Mouse (Mus musculus) activated CD4-positive, CD25-positive, alpha-beta regulatory T cell, adult 9 weeks (primary cell): ENCODE measurements around the gene Insrr. TPM values are rescaled to one million over a fixed set of nuclear protein-coding genes. Genes with fewer than 3 reads are reported as not detected.

Experiments used
- polyA plus RNA-seq: library from polyadenylated mRNA; unstranded; fragments of 100-300 nt; shearing (Covaris generic); gene quantifications from one replicate; pipeline ENCODE4 v1.2.1, GENCODE M21; 2017

The Insrr gene
- 0.71 TPM for polyA plus RNA-seq

DNA sequence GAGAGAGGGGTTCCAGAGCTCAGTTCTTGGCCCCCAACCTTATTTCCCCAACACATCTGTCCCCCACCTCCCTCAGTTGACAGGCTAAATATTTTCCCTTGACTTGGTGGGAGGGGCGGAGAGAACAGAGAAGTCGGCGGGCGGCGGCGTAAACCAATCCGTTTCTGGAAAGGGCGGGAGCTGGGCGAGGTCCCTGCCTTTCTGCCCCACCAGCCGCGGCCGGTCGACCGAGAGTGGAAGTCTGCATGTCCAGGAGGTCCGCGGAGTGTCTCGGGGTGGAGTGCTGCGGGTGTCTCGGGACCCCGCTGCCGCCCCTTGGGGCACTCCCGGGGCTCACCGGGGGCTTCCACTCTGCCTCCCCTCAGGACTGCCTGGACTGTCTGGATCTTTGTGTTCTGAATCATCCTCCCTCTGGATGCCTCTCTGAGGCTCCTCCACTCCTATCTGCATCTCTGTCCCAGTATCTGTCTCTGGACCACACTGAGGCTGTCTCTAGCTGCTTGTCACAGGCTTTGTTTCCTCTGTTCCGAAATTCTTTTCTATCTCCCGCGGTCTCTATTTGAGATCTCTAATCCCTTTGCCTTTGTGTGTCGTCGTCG, at the start of gene Insrr:
TSS of gene Insrr (plus strand) at position 216 of the 599 bp plus-strand sequence.

GRCm38 (mm10) chr3:87748431-87748830, 48.3 kb upstream of the Insrr start, which contains the start of gene Lrrc71:
Lrrc71 (minus strand) TSS chr3:87748625.

DNA sequence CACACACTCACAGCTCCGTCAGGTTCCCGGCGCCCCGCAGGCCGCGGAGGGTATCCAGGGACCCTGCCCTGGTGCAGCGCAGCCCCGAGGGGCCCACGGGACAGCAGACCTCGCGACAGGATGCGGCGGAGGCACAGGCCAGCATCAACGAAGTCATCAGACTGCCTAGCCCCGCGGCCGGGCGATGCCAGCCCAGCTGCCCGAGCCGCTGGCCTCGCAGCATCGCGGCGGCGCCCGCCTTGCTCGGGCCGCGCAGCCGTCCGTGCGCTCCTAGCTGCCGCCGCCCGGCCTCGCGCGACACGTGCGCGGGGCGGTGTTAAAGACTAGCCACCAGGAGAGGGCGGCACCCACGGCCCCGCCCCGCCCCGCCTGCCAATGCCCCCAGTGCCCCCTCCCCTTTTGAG, 1.8 kb upstream of the Insrr start, which contains the start of gene Ntrk1:
TSS of gene Ntrk1 (minus strand) at position 241 of the 404 bp plus-strand sequence.

DNA sequence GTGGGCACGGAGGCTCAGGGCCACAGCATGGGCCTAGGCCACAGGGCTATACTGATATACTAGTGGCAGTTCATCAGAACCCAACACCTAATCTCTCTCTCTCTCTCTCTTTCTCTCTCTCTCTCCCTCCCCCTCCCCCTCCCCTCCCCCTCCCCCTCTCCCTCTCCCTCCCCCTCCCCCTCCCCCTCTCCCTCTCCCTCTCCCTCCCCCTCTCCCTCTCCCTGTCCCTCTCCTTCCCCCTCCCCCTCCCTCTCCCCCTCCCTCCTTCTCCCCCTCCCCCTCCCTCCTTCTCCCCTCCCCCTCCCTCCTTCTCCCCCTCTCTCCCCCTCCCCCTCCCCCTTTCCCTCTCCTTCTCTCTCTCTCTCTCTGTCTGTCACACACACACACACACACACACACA, 27.5 kb downstream of the Insrr start, which contains the start of gene Pear1:
TSS of gene Pear1 (minus strand) at position 101 of the 400 bp plus-strand sequence.

DNA sequence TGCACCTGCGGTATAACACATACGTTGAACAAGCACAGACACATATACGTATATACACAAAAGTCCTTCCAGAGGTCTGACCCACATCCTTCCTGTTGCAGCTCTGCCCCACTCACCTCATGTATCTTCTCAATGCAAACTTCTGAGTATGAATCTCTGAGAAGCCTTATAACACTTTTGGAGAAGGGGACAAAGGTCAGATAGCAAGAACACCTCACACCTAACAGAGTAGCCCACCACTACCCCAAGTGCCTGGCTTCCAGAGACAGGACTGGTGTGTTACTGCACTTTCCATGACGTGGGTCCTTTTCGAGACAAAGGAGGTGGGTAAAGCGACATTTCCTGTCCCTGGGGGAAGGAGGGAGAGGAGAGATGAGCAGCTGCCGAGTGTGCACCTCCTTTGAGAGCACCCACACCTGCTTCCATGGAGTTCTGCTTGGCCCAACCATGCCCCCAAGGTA, 49.9 kb downstream of the Insrr start, which contains the start of gene Sh2d2a:
TSS of gene Sh2d2a (plus strand) at position 106 of the 461 bp plus-strand sequence.

Other genes starting within 250 kb of the Insrr start
- 9.1 TPM for gene Arhgef11, start 179.4 kb upstream of the Insrr start, polyA plus RNA-seq
- gene Lrrc71, start 48.3 kb upstream of the Insrr start, polyA plus RNA-seq = 0.62 TPM
- gene Ntrk1, start 1.8 kb upstream of the Insrr start, polyA plus RNA-seq = not detected
- gene Pear1, start 27.4 kb downstream of the Insrr start, polyA plus RNA-seq = 122 TPM
- gene Sh2d2a, start 49.8 kb downstream of the Insrr start, polyA plus RNA-seq = 329 TPM
- gene Prcc, start 88.7 kb downstream of the Insrr start, polyA plus RNA-seq = 12.1 TPM
- gene Hdgf, start 109.4 kb downstream of the Insrr start, polyA plus RNA-seq = 31.6 TPM
- 147 TPM for gene Mrpl24, start 122.6 kb downstream of the Insrr start, polyA plus RNA-seq
- 8.2 TPM for gene Isg20l2, start 133.4 kb downstream of the Insrr start, polyA plus RNA-seq
- gene Rrnad1, start 133.8 kb downstream of the Insrr start, polyA plus RNA-seq = 24.7 TPM
- not detected for gene Crabp2, start 151.7 kb downstream of the Insrr start, polyA plus RNA-seq
- not detected for gene Nes, start 174.1 kb downstream of the Insrr start, polyA plus RNA-seq
- gene Bcan, start 203.3 kb downstream of the Insrr start, polyA plus RNA-seq = not detected
- not detected for gene Hapln2, start 230.6 kb downstream of the Insrr start, polyA plus RNA-seq
- 30.5 TPM for gene Gpatch4, start 246.2 kb downstream of the Insrr start, polyA plus RNA-seq